Mouse (Mus musculus): ENCODE measurements around the gene Olfr92. TPM values are rescaled to one million over a fixed set of nuclear protein-coding genes. Genes with fewer than 3 reads are reported as not detected.

The Olfr92 gene
- total RNA-seq, 2 experiments from 2014 or later: not detected

- no peak for DNase-seq (ENCODE audit: extremely low spot score in 1 of 2, low spot score in 1 of 2)
These were observed 56.0 kb downstream of the Olfr92 start for GRCm38 (mm10) chr17:37063686-37064495.

- DNase-seq (ENCODE audit: extremely low spot score in 1 of 2, low spot score in 1 of 2): no peak
These were observed 56.8 kb downstream of the Olfr92 start for GRCm38 (mm10) chr17:37063063-37063462.

GRCm38 (mm10) chr17:37062101-37062641 is 57.7 kb downstream of the Olfr92 start:
- DNase-seq (ENCODE audit: extremely low spot score in 1 of 2, low spot score in 1 of 2): no peak

GRCm38 (mm10) chr17:37061435-37061834 is 58.5 kb downstream of the Olfr92 start:
- DNase-seq (ENCODE audit: extremely low spot score in 1 of 2, low spot score in 1 of 2): no peak

Other genes with a start within 250 kb of the Olfr92 start
- not detected for gene Trim40, start 230.0 kb downstream of the Olfr92 start, total RNA-seq (2021)
- under 1 TPM in 1 of 2 experiments, not detected in 1; 0.15 TPM for gene Trim31, start 222.0 kb downstream of the Olfr92 start, total RNA-seq (2021)
- gene Rnf39, start 177.2 kb downstream of the Olfr92 start, total RNA-seq (2021): 1 to 10 TPM; 3.2 to 6.4 TPM
- 100 to 1,000 TPM; 122 to 145 TPM for gene Ppp1r11, start 168.3 kb downstream of the Olfr92 start, total RNA-seq (2021)
- 10 to 100 TPM; 36.1 to 39.9 TPM for gene Znrd1, start 161.5 kb downstream of the Olfr92 start, total RNA-seq (2021)
- 1 to 10 TPM; 5.6 to 7.1 TPM for gene Znrd1as, start 161.5 kb downstream of the Olfr92 start, total RNA-seq (2021)
- gene 2410137M14Rik, start 138.9 kb downstream of the Olfr92 start, total RNA-seq (2021): under 1 TPM in 1 of 2 experiments, not detected in 1; 0.32 TPM
- 1 to 10 TPM; 1.2 TPM for gene H2-M5, start 130.6 kb downstream of the Olfr92 start, total RNA-seq (2021)
- gene Zfp57, start 118.9 kb downstream of the Olfr92 start, total RNA-seq (2021): 10 to 100 TPM; 14.5 to 21.7 TPM
- 100 to 1,000 TPM in 1 of 2 experiments, 10 to 100 TPM in 1; 96.8 to 121 TPM for gene Mog, start 96.7 kb downstream of the Olfr92 start, total RNA-seq (2021)
- 100 to 1,000 TPM; 706 to 708 TPM for gene Gabbr1, start 74.1 kb downstream of the Olfr92 start, total RNA-seq (2021)
- gene Olfr90, start 31.6 kb downstream of the Olfr92 start, total RNA-seq (2021): under 1 TPM in 1 of 2 experiments, not detected in 1; 0.14 TPM
- not detected for gene Olfr91, start 21.8 kb downstream of the Olfr92 start, total RNA-seq (2021)
- not detected for gene Olfr93, start 41.4 kb upstream of the Olfr92 start, total RNA-seq (2021)
- gene Ubd, start 73.8 kb upstream of the Olfr92 start, total RNA-seq (2021): not detected
- not detected for gene Olfr94, start 80.9 kb upstream of the Olfr92 start, total RNA-seq (2021)
- not detected for gene Olfr95, start 93.0 kb upstream of the Olfr92 start, total RNA-seq (2021)
- not detected for gene Olfr96, start 100.1 kb upstream of the Olfr92 start, total RNA-seq (2021)
- not detected for gene Olfr97, start 117.2 kb upstream of the Olfr92 start, total RNA-seq (2021)
- gene Olfr98, start 143.7 kb upstream of the Olfr92 start, total RNA-seq (2021): not detected
- 1 to 10 TPM; 1.2 to 2.2 TPM for gene H2-M3, start 150.1 kb upstream of the Olfr92 start, total RNA-seq (2021)
- gene Olfr99, start 163.4 kb upstream of the Olfr92 start, total RNA-seq (2021): not detected
- gene Olfr101, start 184.2 kb upstream of the Olfr92 start, total RNA-seq (2021): not detected
- not detected for gene Olfr102, start 197.0 kb upstream of the Olfr92 start, total RNA-seq (2021)
- gene Olfr103, start 219.6 kb upstream of the Olfr92 start, total RNA-seq (2021): not detected
- gene Olfr104-ps, start 239.5 kb upstream of the Olfr92 start, total RNA-seq (2021): not detected